Mouse (Mus musculus) fat pad, adult 2 months (tissue): ENCODE measurements around the gene Daam1.

ENCODE experiments used
- DNase-seq: peaks from one replicate; pipeline ENCODE4 v3.0.0-alpha.2; 2011; ENCODE audit warnings: low read depth, low spot score; ENCODE audit errors: extremely low read depth

Daam1 gene

GRCm38 (mm10) chr12:71987885-71988284 lies 157.0 kb downstream of the Daam1 start:
- DNase-seq: no peak

- no peak for DNase-seq
Observed at GRCm38 (mm10) chr12:71989596-71989995, 158.7 kb downstream of the Daam1 start.

- DNase-seq: no peak
Observed at GRCm38 (mm10) chr12:71992599-71993210, 161.8 kb downstream of the Daam1 start.

- no peak for DNase-seq
Observed at GRCm38 (mm10) chr12:71995831-71996230, 165.0 kb downstream of the Daam1 start.

GRCm38 (mm10) chr12:71996920-71997319 lies 166.0 kb downstream of the Daam1 start:
- no peak for DNase-seq

GRCm38 (mm10) chr12:71997364-71997763 lies 166.5 kb downstream of the Daam1 start:
- DNase-seq: no peak

GRCm38 (mm10) chr12:71998653-71999052 lies 167.8 kb downstream of the Daam1 start:
- no peak for DNase-seq

GRCm38 (mm10) chr12:71999671-72000070 lies 168.8 kb downstream of the Daam1 start:
- no peak for DNase-seq

- no peak for DNase-seq
Observed at GRCm38 (mm10) chr12:72001811-72002210, 170.9 kb downstream of the Daam1 start.

GRCm38 (mm10) chr12:72005307-72005706 lies 174.4 kb downstream of the Daam1 start:
- DNase-seq: no peak

- no peak for DNase-seq
Observed at GRCm38 (mm10) chr12:72007656-72008055, 176.8 kb downstream of the Daam1 start.

GRCm38 (mm10) chr12:72009051-72009902 lies 178.4 kb downstream of the Daam1 start:
- no peak for DNase-seq

GRCm38 (mm10) chr12:72011404-72011803 lies 180.5 kb downstream of the Daam1 start:
- no peak for DNase-seq

- DNase-seq: no peak
Observed at GRCm38 (mm10) chr12:72012126-72012525, 181.2 kb downstream of the Daam1 start.

- DNase-seq: no peak
Observed at GRCm38 (mm10) chr12:72013711-72014354, 183.0 kb downstream of the Daam1 start.

GRCm38 (mm10) chr12:72014355-72014776 lies 183.5 kb downstream of the Daam1 start:
- no peak for DNase-seq

- DNase-seq: no peak
Observed at GRCm38 (mm10) chr12:72015296-72015695, 184.4 kb downstream of the Daam1 start.

- DNase-seq: no peak
Observed at GRCm38 (mm10) chr12:72020285-72020684, 189.4 kb downstream of the Daam1 start.

GRCm38 (mm10) chr12:72021543-72021942 lies 190.7 kb downstream of the Daam1 start:
- DNase-seq: no peak

GRCm38 (mm10) chr12:72022790-72023189 lies 191.9 kb downstream of the Daam1 start:
- DNase-seq: no peak

- no peak for DNase-seq
Observed at GRCm38 (mm10) chr12:72023572-72023971, 192.7 kb downstream of the Daam1 start.

- no peak for DNase-seq
Observed at GRCm38 (mm10) chr12:72025275-72025795, 194.5 kb downstream of the Daam1 start.
